Mouse (Mus musculus): ENCODE measurements around the gene Parvb.

DNA sequence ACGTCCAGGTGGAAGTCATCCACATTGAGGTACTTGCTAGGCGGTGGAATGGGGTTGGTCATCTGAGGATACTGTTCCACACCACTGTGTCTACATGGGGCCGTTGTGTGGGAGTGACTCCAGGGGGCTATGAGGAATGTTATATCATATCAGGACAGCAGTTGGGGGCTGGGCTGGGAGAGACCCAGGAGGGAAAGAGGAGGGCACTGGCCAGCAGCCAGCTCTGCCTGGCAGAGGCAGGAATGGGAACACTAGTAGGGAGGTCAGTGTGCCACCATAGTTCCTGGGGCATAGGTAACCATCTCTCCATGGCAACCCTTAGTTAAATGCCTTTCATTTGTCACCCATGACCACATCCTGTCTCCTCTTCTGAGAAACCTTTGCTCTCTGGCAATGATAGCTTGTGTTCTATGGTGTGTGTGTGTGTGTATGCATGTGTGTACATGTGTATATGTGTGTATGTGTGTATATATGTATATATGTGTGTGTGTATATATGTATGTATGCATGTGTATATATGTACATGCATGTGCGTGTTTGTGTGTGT is 99.3 kb downstream of the Parvb start:
- no peak for TF ChIP-seq EP300 (IDR thresholded peaks at IDR 0.05; ENCODE audit: low read depth)
- TF ChIP-seq CTCF (IDR thresholded peaks at IDR 0.05; ENCODE audit: low read depth), result no peak

Data from heart, postnatal 0 days (tissue).